Mouse (Mus musculus) retina, postnatal 7 days (tissue): ENCODE measurements around the gene Med31.
A peak's percentile ranks its signal among the peaks of the same experiment; 100 is the strongest.

Source experiments
- DNase-seq: peaks from one replicate; pipeline ENCODE4 v3.0.0-alpha.2; 2012; ENCODE audit warnings: low read depth, low spot score

Gene Med31

DNA sequence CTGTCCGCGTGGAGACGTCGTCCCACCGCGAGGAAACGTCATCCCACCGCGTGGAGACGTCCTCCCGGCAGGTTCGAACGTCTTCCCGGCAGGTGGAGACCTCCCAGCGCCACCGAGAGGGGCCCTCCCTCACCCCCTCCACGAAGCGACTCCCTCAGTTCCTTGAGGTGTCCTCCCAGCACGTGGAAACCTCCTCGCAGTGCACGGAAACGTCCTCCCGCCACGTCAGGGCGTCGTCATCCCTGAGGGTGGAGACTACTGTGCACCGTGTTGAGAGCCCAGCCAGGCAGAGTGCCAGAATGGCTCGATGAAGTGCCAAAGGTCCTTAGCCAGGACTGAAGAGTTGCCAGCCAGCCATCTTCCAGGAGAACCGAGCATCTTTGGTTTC is at the start of gene Med31:
TSS of gene Med31 (minus strand) at position 183 of the 388 bp plus-strand sequence.
- peak; percentile 54 for DNase-seq

- no peak for DNase-seq
Observed at GRCm38 (mm10) chr11:72256441-72256840, 41.0 kb upstream of the Med31 start.

DNA sequence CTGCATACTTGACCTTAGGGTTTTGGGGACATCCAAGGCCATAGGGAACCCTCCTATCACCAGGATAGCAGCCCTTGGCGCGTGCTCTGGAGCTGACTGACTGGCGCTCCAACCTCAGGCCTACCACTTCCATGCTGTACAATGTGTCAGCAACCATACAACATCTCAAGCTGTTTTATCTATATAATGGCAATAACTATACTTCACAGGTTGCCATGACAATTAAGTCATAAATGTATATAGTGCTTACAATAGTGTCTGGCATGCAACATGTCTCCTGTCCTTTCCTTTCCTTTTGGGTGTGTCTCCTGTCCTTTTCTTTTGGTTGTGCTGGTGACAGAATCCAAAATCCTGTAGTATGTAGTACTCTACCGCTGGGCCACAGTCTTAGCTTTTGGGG is 40.2 kb upstream of the Med31 start:
- no peak for DNase-seq

DNA sequence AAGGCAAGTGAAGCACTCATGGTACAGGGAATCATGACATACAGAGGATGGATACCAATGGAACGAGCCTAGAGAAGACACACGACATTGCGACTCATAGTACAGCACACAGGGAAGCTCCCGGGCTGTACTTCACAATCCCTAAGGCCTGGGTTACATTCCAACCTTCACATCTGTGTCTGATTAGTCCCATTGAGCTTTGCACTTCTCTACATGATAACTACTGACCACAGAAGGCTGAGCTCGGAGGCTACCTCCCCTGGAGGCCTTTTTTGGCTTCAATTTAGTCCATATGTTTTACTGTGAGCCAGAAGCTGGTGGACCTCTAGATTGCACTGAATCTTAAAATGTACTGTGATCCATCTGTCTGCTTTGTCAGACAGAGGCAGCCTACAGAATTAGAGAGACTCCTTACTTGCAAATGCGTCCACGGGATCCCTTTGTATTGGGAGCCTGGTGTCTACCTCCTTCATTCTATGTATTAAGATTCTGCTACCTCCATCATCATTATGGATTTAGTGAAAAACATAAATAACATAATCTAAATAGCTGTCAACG is 29.9 kb upstream of the Med31 start:
- DNase-seq: no peak

DNA sequence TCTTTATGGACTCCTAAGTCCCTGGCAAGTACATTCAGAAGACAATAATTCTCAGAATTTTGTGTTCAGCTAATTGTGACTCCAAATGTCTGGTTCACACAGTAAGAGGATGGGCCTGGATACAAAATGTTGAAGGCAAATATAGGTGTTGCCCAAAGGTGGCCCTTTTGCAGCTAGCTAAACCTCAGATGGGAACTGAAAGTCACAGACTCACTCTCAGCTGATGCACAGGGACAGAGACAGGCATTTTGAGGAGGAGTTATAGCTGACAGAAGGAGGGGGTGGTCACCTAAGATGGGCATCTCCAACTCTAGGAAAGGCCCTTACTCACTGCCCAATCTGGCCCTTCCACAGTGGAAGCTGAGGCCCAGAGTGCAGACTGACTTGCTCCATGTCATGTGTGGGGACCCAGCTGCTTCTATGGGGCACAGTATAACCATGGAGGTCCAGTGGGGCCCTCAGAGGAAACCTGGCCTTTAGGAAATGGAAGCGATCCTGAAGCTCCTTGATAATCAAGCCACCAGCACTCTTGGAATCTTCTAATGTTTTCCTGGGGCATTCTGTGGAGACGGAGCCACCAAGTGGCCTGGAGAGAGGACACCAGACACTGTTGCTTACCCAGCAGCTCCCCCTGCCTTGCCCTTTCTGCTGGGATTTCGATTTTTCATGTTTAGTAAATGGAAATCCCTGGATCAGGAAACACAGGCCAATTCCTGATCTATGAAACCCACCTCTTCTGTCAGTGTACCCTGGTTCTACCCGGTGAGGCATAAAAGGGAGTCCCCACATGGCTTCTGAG is 24.9 kb upstream of the Med31 start:
- no peak for DNase-seq

DNA sequence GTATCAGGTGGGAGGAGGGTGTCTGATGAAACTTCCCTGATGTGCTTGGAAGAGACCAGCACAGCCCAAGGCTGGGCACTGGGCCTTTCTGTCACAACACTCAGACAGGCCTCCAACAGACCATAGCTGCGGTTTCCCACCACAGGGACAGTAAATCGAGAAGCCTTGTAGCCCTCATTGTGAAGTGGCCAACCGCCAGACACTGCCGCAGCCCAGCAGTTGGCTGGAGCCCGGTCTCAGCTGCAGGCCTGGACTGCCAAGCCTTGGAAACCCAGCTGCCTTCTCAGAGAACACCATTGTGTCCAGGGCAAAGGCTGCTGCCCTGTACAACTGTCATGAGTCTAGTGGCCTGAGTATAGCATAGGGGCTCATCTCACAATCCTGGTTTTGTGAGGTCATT is 18.6 kb upstream of the Med31 start:
- DNase-seq: no peak

DNA sequence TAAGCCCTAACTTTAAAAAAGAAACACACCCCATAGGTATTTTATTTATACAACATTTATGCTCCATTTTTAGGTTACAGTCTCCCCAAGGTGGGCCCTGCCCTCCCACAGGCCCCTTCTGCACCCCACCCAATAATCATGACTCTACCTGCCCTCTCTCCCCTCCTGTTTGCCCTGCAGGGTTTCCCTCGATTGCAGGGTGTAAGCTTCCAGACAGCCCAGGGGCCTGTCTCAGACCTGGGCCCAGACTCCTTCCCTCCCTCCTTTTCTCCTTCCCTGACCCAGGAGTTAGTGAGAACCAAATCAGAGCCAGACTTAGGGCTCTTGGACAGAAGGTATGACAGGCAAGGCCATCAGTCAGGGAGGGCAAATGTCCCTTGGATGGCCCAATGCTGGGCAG is 17.6 kb upstream of the Med31 start:
- no peak for DNase-seq

DNA sequence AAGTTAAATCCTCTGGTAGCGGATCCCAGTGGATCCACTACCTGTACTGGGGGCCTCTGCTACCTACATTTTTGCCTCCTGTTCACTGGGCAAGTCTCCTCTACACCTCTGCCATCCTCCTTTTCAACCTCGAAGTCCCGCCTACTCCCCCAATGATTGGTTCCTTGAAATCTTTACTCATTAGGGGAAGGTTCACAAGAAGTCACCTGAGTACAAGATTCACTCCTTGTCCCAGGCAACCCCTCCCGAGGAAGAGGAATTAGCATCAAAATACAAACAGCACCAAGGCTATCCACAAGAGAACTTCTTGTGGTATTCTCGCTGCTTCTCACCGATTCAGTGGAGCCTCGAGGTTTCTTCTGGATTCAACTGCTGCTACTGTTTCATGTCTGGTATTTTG is 16.7 kb upstream of the Med31 start:
- DNase-seq: no peak

GRCm38 (mm10) chr11:72228513-72228912 is 13.1 kb upstream of the Med31 start:
- DNase-seq: no peak

- DNase-seq: no peak
Observed at GRCm38 (mm10) chr11:72226901-72227300, 11.5 kb upstream of the Med31 start.

- DNase-seq: no peak
Observed at GRCm38 (mm10) chr11:72226020-72226791, 10.8 kb upstream of the Med31 start.

GRCm38 (mm10) chr11:72224865-72225264 is 9.5 kb upstream of the Med31 start:
- peak; percentile 61 for DNase-seq

GRCm38 (mm10) chr11:72223414-72223813 is 8.0 kb upstream of the Med31 start:
- no peak for DNase-seq

DNA sequence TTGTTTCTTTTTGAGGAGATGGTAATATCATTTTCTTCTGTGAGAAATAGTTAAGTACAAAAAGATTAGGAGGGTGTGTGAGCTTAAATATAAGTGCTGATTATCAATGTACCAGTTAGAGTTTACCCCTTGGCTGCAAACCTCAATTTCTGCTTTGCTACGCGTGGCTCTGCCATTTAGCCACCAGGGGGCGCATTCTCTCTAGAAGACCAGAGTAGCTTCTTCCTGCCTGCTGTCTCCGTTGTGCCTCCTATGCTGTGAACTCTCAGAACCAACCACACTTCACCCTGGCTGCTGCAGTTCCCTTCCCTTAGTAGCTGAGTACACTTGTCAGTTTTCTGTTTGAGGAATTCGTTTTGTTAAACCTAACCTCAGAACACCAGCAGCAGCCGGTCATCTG is 5.9 kb upstream of the Med31 start:
- peak; percentile 65 for DNase-seq

GRCm38 (mm10) chr11:72217116-72217515 is 1.7 kb upstream of the Med31 start:
- DNase-seq: no peak

GRCm38 (mm10) chr11:72214591-72215409 is 592 bp downstream of the Med31 start:
- peak; percentile 88 for DNase-seq

DNA sequence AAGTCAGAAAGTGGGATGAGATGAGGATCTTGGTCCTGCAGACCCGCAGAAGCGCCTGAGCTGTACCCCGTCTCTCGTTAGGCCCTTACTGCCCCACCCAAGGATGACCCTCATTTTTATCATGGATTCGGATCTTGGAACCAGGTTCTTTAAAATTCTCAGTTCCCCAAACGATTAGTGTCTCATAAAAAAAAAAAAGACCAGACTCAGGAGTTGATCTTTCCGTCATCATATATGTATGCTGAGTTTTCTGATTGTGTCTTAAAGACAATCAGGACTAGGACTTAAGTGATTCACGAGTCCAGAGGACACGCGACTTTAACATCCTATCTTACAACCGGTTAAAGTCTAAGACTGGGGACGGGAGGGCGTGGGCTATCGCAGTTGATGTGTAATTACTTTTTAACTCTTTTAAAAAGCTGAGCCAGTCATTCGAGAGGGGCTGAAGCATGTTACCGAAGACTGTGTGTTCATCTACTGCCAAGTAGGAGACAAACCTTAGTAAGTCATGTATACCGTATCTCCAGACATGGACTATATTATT is 7.5 kb downstream of the Med31 start:
- DNase-seq: no peak

- peak; percentile 58 for DNase-seq
Observed at GRCm38 (mm10) chr11:72207204-72207833, 8.1 kb downstream of the Med31 start, which contains the start of the genes 4933427D14Rik and Txndc17. TSS of gene 4933427D14Rik (minus strand) at chr11:72207459. TSS of gene Txndc17 (plus strand) at chr11:72207547.

DNA sequence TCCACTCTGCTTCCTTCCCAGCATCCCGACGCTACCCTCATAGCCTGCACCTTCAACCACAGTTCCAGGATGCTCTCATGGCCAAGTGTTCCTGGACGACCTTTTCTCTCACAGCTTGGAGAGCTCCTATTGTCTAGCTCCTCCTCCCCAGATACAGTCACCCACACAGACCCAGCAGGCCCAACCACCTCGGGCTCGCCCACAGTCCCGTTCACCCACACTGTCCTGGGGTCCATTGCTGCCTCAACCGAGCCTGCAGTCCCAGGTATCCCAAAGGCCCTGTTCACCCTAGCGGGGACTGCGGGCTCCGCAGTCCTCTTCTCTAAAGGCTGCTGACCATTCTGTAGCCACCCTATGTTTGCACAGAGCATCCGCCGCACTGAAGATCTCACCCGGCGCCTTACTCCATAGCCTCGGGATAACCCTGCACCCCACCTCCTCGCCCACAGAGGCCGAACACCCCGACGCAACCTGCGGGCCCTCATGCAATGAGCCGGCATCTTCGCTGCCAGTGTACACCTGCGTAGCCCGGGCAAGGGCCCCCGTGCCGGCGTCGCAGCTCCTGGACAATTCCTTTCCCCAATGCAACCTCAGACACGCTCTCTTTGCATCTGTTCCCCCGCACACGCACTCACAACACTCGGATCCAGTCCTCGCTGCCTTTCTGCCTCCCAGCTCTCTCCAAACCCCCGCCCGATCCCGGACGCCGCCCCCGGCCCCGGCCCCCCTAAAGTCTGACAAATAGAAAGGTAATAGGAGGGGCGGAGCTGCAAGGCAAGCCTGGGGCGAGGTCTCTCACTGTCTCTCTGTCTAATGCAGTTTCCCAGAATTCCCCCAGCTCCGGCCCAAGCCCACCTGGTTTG is 8.8 kb downstream of the Med31 start, which contains the start of gene Gm43951:
TSS of gene Gm43951 (minus strand) at position 500 of the 863 bp plus-strand sequence.
- DNase-seq: no peak

DNA sequence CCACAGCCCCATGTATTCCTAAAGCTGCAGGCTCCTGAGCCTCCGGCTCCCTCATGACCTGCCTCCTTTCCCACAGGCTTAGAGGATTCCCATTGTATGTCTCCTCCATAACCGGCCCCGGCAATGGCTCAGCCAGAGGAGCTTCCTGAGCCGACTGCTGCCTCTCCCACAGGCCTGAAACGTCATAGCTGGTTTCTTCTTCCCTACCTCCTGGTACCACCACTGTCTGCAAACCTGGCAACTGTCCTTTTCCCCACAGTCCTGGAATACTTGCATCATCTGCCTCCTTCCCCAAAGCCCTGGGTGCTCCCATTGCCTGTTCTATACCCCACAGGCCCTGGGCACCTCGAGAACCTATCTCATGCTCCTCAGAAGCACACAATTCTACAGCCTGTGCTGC is 10.1 kb downstream of the Med31 start:
- no peak for DNase-seq
